Mouse (Mus musculus): Measurements from ENCODE around the gene Mindy4b-ps. TPM values are rescaled to one million over a fixed set of nuclear protein-coding genes. Genes with fewer than 3 reads are reported as not detected.

Mindy4b-ps gene
- polyA plus RNA-seq, 1 experiment: not detected

GRCm38 (mm10) chr3:58826266-58826665, 4.2 kb upstream of the Mindy4b-ps start:
- TF ChIP-seq POLR2A (IDR thresholded peaks at IDR 0.05; ENCODE audit: borderline replicate concordance, extremely low read depth, low read depth, low read length) (no peak), CTCF (IDR thresholded peaks at IDR 0.05; ENCODE audit: insufficient read depth, low read length) (no peak)
- no peak for DNase-seq
- 56% methylated on average over 4 of the region's 4 CpGs for WGBS

GRCm38 (mm10) chr3:58817337-58817736, 4.8 kb downstream of the Mindy4b-ps start:
- no peak for TF ChIP-seq POLR2A (IDR thresholded peaks at IDR 0.05; ENCODE audit: borderline replicate concordance, extremely low read depth, low read depth, low read length)
- TF ChIP-seq CTCF (IDR thresholded peaks at IDR 0.05; ENCODE audit: insufficient read depth, low read length): no peak
- no peak overlapping the region for H3K4me3 ChIP-seq (replicated peaks; ENCODE audit: extremely low read depth, low read depth, low read length)
- no peaks in the 10 kb centered on the region for H3K4me1 ChIP-seq (ENCODE audit: control insufficient read depth, insufficient read depth, low read length)
- 58% methylated on average over 6 of the region's 6 CpGs for WGBS
- no peak for DNase-seq

More at GRCm38 (mm10) chr3:58826266-58826665, 4.2 kb upstream of the Mindy4b-ps start:
- no peak overlapping the region for H3K4me3 ChIP-seq (replicated peaks; ENCODE audit: extremely low read depth, low read depth, low read length)
- no peaks in the 10 kb centered on the region for H3K4me1 ChIP-seq (ENCODE audit: control insufficient read depth, insufficient read depth, low read length)

- TF ChIP-seq CTCF (IDR thresholded peaks at IDR 0.05; ENCODE audit: insufficient read depth, low read length) (no peak), POLR2A (IDR thresholded peaks at IDR 0.05; ENCODE audit: borderline replicate concordance, extremely low read depth, low read depth, low read length) (no peak)
- no peak for DNase-seq
These were observed 7.9 kb downstream of the Mindy4b-ps start for GRCm38 (mm10) chr3:58814191-58814590.

GRCm38 (mm10) chr3:58810353-58810752, 11.8 kb downstream of the Mindy4b-ps start:
- TF ChIP-seq CTCF (IDR thresholded peaks at IDR 0.05; ENCODE audit: insufficient read depth, low read length) (no peak), POLR2A (IDR thresholded peaks at IDR 0.05; ENCODE audit: borderline replicate concordance, extremely low read depth, low read depth, low read length) (no peak)
- WGBS: 37% methylated on average over 11 of the region's 11 CpGs
- Histone ChIP-seq H3K4me3 (replicated peaks; ENCODE audit: extremely low read depth, low read depth, low read length) (no peak overlapping the region), H3K4me1 (ENCODE audit: control insufficient read depth, insufficient read depth, low read length) (no peaks in the 10 kb centered on the region)
- DNase-seq: no peak

More at GRCm38 (mm10) chr3:58814191-58814590, 7.9 kb downstream of the Mindy4b-ps start:
- 76% methylated on average over 3 of the region's 3 CpGs for WGBS
- Histone ChIP-seq H3K4me1 (ENCODE audit: control insufficient read depth, insufficient read depth, low read length) (no peaks in the 10 kb centered on the region), H3K4me3 (replicated peaks; ENCODE audit: extremely low read depth, low read depth, low read length) (no peak overlapping the region)

- 61% methylated on average over 12 of the region's 12 CpGs for WGBS
- Histone ChIP-seq H3K4me1 (ENCODE audit: control insufficient read depth, insufficient read depth, low read length) (no peaks in the 10 kb centered on the region), H3K4me3 (replicated peaks; ENCODE audit: extremely low read depth, low read depth, low read length) (no peak overlapping the region)
- TF ChIP-seq CTCF (IDR thresholded peaks at IDR 0.05; ENCODE audit: insufficient read depth, low read length) (no peak), POLR2A (IDR thresholded peaks at IDR 0.05; ENCODE audit: borderline replicate concordance, extremely low read depth, low read depth, low read length) (no peak)
- DNase-seq: no peak
These were observed 12.8 kb downstream of the Mindy4b-ps start for GRCm38 (mm10) chr3:58809111-58809915.

- no peak overlapping the region for H3K4me3 ChIP-seq (replicated peaks; ENCODE audit: extremely low read depth, low read depth, low read length)
- no peak for DNase-seq
- no peaks in the 10 kb centered on the region for H3K4me1 ChIP-seq (ENCODE audit: control insufficient read depth, insufficient read depth, low read length)
- TF ChIP-seq POLR2A (IDR thresholded peaks at IDR 0.05; ENCODE audit: borderline replicate concordance, extremely low read depth, low read depth, low read length) (no peak), CTCF (IDR thresholded peaks at IDR 0.05; ENCODE audit: insufficient read depth, low read length) (no peak)
- WGBS: 89% methylated on average over 5 of the region's 5 CpGs
These were observed 13.5 kb downstream of the Mindy4b-ps start for GRCm38 (mm10) chr3:58808636-58809035.

- Histone ChIP-seq H3K4me3 (replicated peaks; ENCODE audit: extremely low read depth, low read depth, low read length) (no peak overlapping the region), H3K4me1 (ENCODE audit: control insufficient read depth, insufficient read depth, low read length) (no peaks in the 10 kb centered on the region)
- 72% methylated on average over 6 of the region's 6 CpGs for WGBS
- no peak for TF ChIP-seq POLR2A (IDR thresholded peaks at IDR 0.05; ENCODE audit: borderline replicate concordance, extremely low read depth, low read depth, low read length)
- no peak for TF ChIP-seq CTCF (IDR thresholded peaks at IDR 0.05; ENCODE audit: insufficient read depth, low read length)
- DNase-seq: no peak
These were observed 17.4 kb downstream of the Mindy4b-ps start for GRCm38 (mm10) chr3:58804745-58805144.

- 59% methylated on average over 4 of the region's 4 CpGs for WGBS
- Histone ChIP-seq H3K4me3 (replicated peaks; ENCODE audit: extremely low read depth, low read depth, low read length) (no peak overlapping the region), H3K4me1 (ENCODE audit: control insufficient read depth, insufficient read depth, low read length) (no peaks in the 10 kb centered on the region)
- no peak for DNase-seq
- TF ChIP-seq POLR2A (IDR thresholded peaks at IDR 0.05; ENCODE audit: borderline replicate concordance, extremely low read depth, low read depth, low read length): no peak
- TF ChIP-seq CTCF (IDR thresholded peaks at IDR 0.05; ENCODE audit: insufficient read depth, low read length): no peak
These were observed 23.4 kb downstream of the Mindy4b-ps start for GRCm38 (mm10) chr3:58798676-58799075.

GRCm38 (mm10) chr3:58798245-58798644, 23.9 kb downstream of the Mindy4b-ps start:
- WGBS: 79% methylated on average over 8 of the region's 8 CpGs
- Histone ChIP-seq H3K4me1 (ENCODE audit: control insufficient read depth, insufficient read depth, low read length) (no peaks in the 10 kb centered on the region), H3K4me3 (replicated peaks; ENCODE audit: extremely low read depth, low read depth, low read length) (no peak overlapping the region)
- DNase-seq: no peak
- TF ChIP-seq POLR2A (IDR thresholded peaks at IDR 0.05; ENCODE audit: borderline replicate concordance, extremely low read depth, low read depth, low read length): no peak
- TF ChIP-seq CTCF (IDR thresholded peaks at IDR 0.05; ENCODE audit: insufficient read depth, low read length): no peak

- Histone ChIP-seq H3K4me1 (ENCODE audit: control insufficient read depth, insufficient read depth, low read length) (no peaks in the 10 kb centered on the region), H3K4me3 (replicated peaks; ENCODE audit: extremely low read depth, low read depth, low read length) (no peak overlapping the region)
- WGBS: 52% methylated on average over 7 of the region's 7 CpGs
- TF ChIP-seq CTCF (IDR thresholded peaks at IDR 0.05; ENCODE audit: insufficient read depth, low read length) (no peak), POLR2A (IDR thresholded peaks at IDR 0.05; ENCODE audit: borderline replicate concordance, extremely low read depth, low read depth, low read length) (no peak)
- DNase-seq: no peak
These were observed 32.6 kb downstream of the Mindy4b-ps start for GRCm38 (mm10) chr3:58789473-58789872.

Measured in lung, adult 2 months (tissue).